Mouse (Mus musculus) C2C12 (cell line): Measurements from ENCODE around the gene Smg1. TPM values are rescaled to one million over a fixed set of nuclear protein-coding genes. Genes with fewer than 3 reads are reported as not detected.

Source experiments
- H3K27me3 ChIP-seq: one replicate; pipeline ENCODE4 v1.6.1; 2011; ENCODE audit not compliant: control insufficient read depth, insufficient read depth, insufficient read length
- H3K36me3 ChIP-seq: one replicate; pipeline ENCODE4 v1.6.1; 2011; ENCODE audit not compliant: control insufficient read depth, insufficient read depth
- H3K4me3 ChIP-seq: one replicate; pipeline ENCODE4 v1.5.1; 2011; ENCODE audit warnings: mild to moderate bottlenecking, control low read depth; ENCODE audit not compliant: poor library complexity, insufficient read depth, severe bottlenecking
- H3K79me2 ChIP-seq: one replicate; pipeline ENCODE4 v1.6.1; 2011; ENCODE audit not compliant: control insufficient read depth, insufficient read depth
- H3K79me3 ChIP-seq: one replicate; pipeline ENCODE4 v1.6.1; 2011; ENCODE audit warnings: low read depth, control low read depth
- H3ac ChIP-seq: one replicate; pipeline ENCODE3; 2011; ENCODE audit warnings: low read depth; ENCODE audit not compliant: control insufficient read depth, insufficient read length
- CEBPB ChIP-seq: IDR thresholded peaks from one replicate; pipeline ENCODE4 v1.6.1; 2011; ENCODE audit warnings: low read depth, mild to moderate bottlenecking, control low read depth, moderate library complexity
- CTCF ChIP-seq: IDR thresholded peaks from one replicate; pipeline ENCODE4 v1.5.1; 2011; ENCODE audit not compliant: control insufficient read depth, insufficient read depth, insufficient read length
- FOSL1 ChIP-seq: IDR thresholded peaks from one replicate; pipeline ENCODE4 v1.8.0; 2011; ENCODE audit warnings: mild to moderate bottlenecking, low read length; ENCODE audit not compliant: poor library complexity, insufficient read depth, severe bottlenecking
- MAX ChIP-seq: IDR thresholded peaks from one replicate; pipeline ENCODE4 v1.6.1; 2011; ENCODE audit warnings: mild to moderate bottlenecking, control low read depth
- MYOD1 ChIP-seq: IDR thresholded peaks from one replicate; pipeline ENCODE4 v1.6.1; 2011; ENCODE audit warnings: low read depth; ENCODE audit not compliant: control insufficient read depth, insufficient read length
- MYOG ChIP-seq: IDR thresholded peaks from one replicate; pipeline ENCODE4 v1.6.1; 2011; ENCODE audit not compliant: control insufficient read depth, insufficient read length; ENCODE audit errors: extremely low read depth
- USF1 ChIP-seq: IDR thresholded peaks from one replicate; pipeline ENCODE4 v1.6.1; 2011; ENCODE audit warnings: low read depth, mild to moderate bottlenecking, control low read depth, moderate library complexity
- polyA plus RNA-seq: library from polyadenylated mRNA; unstranded; fragments of >200 nt; fragmentation: generic; extraction: Trizol; gene quantifications from one replicate; pipeline ENCODE4 v1.2.1, GENCODE M21; 2012; ENCODE audit warnings: missing spikeins

Gene Smg1
- polyA plus RNA-seq, 1 experiment: 9.3 TPM

DNA sequence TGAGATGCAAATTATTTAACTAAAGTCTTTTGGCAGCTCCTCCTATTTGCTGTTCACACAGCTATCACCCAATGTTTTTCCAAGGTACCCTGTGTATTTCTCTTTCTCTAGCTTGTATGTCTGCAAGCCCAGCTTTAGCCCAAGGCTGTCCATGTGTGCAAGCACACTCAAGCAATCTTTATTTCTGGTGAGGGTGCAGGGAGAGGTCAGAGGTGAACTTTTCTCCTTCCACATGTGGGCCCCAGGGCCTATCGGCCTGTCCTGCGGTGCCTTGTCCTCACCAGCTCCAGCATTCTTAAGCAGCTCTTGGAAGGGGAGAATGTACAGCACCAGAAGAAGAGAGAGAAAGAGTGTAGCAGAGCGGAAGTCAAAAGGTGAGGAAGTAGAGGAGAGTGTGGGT lies 9.5 kb upstream of the Smg1 start:
- Histone ChIP-seq H3K79me2 (no peaks in the 10 kb centered on the region), H3K27me3 (no peaks in the 10 kb centered on the region), H3K79me3 (no peaks in the 10 kb centered on the region), H3K36me3 (no peaks in the 10 kb centered on the region), H3K4me3 (no peak overlapping the region), H3ac (no peak overlapping the region)
- TF ChIP-seq MYOD1: no peak
- TF ChIP-seq USF1: no peak
- TF ChIP-seq MAX: no peak
- no peak for TF ChIP-seq MYOG
- TF ChIP-seq FOSL1: no peak
- TF ChIP-seq CEBPB: no peak
- no peak for TF ChIP-seq CTCF

DNA sequence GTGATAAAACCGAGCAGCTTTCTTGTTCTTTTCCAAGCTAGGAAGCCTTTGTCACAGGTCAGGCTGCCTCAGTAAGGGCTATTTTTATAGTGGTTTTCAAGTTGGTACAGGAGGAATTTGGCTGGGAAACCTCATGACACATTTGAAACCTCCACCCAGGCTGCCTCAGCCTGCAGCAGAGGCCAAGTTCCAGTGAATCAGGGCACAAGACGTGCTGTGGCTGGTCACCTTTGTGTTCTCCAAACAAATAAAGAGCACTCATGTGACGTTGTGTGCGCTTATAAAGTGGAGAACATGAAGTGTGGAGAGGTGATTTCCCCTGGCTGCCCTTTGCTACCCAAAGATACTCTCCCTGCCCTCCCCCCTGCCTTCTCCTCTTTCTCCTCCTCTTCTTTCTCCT lies 8.9 kb upstream of the Smg1 start:
- H3K36me3 ChIP-seq: no peaks in the 10 kb centered on the region
- H3K79me3 ChIP-seq: no peaks in the 10 kb centered on the region
- peak overlapping the region; percentile 1 for H3ac ChIP-seq
- no peaks in the 10 kb centered on the region for H3K79me2 ChIP-seq
- TF ChIP-seq MYOG (no peak), USF1 (peak; percentile 26), MAX (no peak)
- H3K27me3 ChIP-seq: no peaks in the 10 kb centered on the region
- no peak overlapping the region for H3K4me3 ChIP-seq

DNA sequence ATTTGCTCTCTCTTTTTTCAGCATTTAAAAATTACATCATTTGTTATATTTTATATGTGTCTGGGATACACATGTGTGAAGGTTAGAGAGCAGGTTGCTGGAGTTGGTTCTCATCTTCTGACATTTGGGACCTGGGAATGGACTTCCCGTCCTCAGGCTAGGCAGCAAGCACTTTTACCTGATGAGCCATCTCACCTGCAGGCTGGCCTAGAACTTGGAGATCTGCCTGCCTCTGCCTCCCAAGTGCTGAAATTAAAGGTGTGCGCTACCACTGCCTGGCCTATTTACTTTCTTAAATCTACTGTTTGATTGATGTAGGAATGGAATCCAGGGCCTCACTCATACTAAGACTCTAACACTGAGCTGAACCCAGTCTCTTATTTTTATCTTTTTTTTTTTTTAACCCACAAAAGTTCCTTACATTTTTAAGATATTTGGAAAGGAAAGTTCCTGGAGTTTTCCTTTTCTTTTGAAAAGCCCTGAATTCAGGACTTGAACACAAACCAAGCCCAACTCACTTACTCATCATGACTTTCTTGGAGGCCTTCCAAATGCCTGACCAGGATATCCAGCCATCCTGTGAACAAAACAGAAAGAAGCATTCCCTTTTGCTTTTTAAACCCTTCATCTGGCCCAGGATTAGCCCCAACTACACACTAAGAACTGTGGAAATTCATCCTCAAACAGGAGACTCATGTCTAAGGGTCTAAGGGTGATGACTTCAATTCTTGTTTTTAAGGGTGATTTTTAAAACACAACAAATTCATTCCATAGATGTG lies 8.1 kb upstream of the Smg1 start:
- no peak overlapping the region for H3K4me3 ChIP-seq
- no peaks in the 10 kb centered on the region for H3K27me3 ChIP-seq
- H3K36me3 ChIP-seq: no peaks in the 10 kb centered on the region
- H3K79me2 ChIP-seq: no peaks in the 10 kb centered on the region
- no peak overlapping the region for H3ac ChIP-seq
- H3K79me3 ChIP-seq: no peaks in the 10 kb centered on the region
- TF ChIP-seq CEBPB: no peak
- TF ChIP-seq MYOD1: no peak
- TF ChIP-seq USF1: no peak
- TF ChIP-seq FOSL1: no peak
- TF ChIP-seq CTCF: no peak
- no peak for TF ChIP-seq MAX
- no peak for TF ChIP-seq MYOG

DNA sequence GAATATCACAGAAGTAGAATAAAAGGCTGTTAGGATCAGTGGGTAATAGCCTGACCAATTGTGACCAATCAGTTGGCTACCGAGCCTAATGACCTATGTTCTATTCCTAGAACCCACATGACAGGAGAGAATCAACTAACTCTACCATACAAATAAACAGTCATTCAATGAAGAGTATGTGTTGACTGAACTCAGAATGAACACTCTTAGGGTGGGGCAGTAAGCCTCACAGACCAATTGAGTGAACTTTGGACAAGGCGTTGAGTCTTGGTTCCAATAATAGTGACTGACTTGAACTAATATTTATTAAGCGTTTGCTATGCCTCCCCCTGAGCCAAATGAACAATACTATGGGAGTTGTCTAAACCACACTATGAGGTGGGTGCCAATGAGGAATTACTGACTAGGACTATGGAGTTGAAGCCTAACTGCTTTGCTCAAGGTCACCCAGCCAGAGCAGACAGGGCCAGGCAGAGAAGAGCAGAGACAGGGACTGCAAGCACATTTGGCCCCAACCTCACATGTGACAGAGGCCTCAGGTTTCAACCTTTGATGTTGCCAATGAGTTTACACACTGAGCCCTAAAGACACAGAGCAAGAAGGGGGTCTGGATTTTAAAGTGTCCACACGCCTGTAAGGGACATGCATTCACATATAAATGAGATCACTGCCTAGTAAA lies 7.2 kb upstream of the Smg1 start:
- no peak for TF ChIP-seq CTCF
- TF ChIP-seq FOSL1: no peak
- TF ChIP-seq MYOD1: no peak
- no peak for TF ChIP-seq MYOG
- TF ChIP-seq MAX: no peak
- TF ChIP-seq CEBPB: no peak
- TF ChIP-seq USF1: no peak
- no peaks in the 10 kb centered on the region for H3K36me3 ChIP-seq

DNA sequence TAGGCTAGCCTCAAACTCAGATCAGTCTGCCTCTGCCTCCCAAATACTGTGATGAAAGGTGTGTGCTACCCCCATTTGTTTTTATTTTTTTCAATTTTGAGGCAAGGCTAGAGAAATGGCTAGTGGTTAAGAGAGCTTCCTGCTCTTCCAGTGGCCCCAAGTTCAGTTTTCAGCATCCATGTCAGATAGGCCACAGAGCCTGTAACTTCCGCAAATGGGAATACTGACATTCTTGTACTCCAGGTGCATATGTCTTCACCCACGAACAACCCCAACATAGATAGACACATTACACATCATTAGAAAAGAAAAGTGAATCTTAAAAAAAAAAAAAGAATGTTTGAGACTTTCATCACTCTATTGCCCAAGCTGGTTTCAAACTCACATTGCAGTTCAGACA lies 6.1 kb upstream of the Smg1 start:
- H3K27me3 ChIP-seq: no peaks in the 10 kb centered on the region
- TF ChIP-seq CEBPB: no peak
- no peak for TF ChIP-seq MYOD1
- no peak for TF ChIP-seq MAX
- TF ChIP-seq USF1: no peak
- no peak for TF ChIP-seq FOSL1
- TF ChIP-seq MYOG: no peak
- TF ChIP-seq CTCF: no peak
- H3K79me3 ChIP-seq: no peaks in the 10 kb centered on the region
- H3K4me3 ChIP-seq: no peak overlapping the region
- H3K79me2 ChIP-seq: no peaks in the 10 kb centered on the region
- H3ac ChIP-seq: no peak overlapping the region
- H3K36me3 ChIP-seq: no peaks in the 10 kb centered on the region

More for the DNA sequence above, 7.2 kb upstream of the Smg1 start:
- no peaks in the 10 kb centered on the region for H3K27me3 ChIP-seq
- no peaks in the 10 kb centered on the region for H3K79me2 ChIP-seq
- H3K79me3 ChIP-seq: no peaks in the 10 kb centered on the region
- H3K4me3 ChIP-seq: no peak overlapping the region
- no peak overlapping the region for H3ac ChIP-seq

DNA sequence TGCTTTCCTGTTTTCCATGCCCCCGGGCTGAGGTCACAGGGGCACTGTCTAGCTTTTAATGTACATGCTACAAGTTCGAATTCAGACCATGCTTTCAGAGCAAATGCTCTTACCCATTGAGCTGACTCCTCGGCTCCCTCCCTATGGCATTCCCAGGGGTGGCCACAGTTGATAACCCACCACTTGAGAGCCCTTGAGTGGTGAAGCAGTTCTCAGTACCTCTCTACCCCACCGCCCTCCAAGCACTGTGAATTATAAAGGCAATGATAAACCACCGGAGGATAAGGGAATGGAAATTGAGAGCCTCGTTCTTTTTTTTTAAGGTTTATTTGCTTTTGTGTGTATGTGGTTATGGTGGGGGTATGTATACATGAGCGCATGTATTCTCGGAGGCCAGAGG lies 4.6 kb upstream of the Smg1 start:
- Histone ChIP-seq H3ac (no peak overlapping the region), H3K79me3 (no peaks in the 10 kb centered on the region), H3K79me2 (peaks cover 2% of the 10 kb centered on the region), H3K36me3 (no peaks in the 10 kb centered on the region), H3K27me3 (no peaks in the 10 kb centered on the region), H3K4me3 (no peak overlapping the region)
- TF ChIP-seq MYOD1: no peak
- TF ChIP-seq MAX: no peak
- TF ChIP-seq CTCF: no peak
- TF ChIP-seq FOSL1: no peak
- no peak for TF ChIP-seq CEBPB
- no peak for TF ChIP-seq MYOG
- TF ChIP-seq USF1: no peak
